Mouse (Mus musculus): ENCODE data around the gene Snx15.
"Not testable (repeated sequence)": the region's sequence is repeated elsewhere in the genome, so short reads cannot be mapped to it uniquely, and the experiment has no call there.

Snx15 gene

GRCm38 (mm10) chr19:6127760-6128341 is at the start of gene Snx15:
Gene Snx15, minus strand, starts transcription at chr19:6128304.
- DNase-seq (ENCODE audit: low read depth, low spot score), result peak; percentile 99

GRCm38 (mm10) chr19:6174771-6175170 is 46.7 kb upstream of the Snx15 start:
- DNase-seq (ENCODE audit: low read depth, low spot score), result peak; percentile 56

GRCm38 (mm10) chr19:6171215-6171614 is 43.1 kb upstream of the Snx15 start:
- DNase-seq (ENCODE audit: low read depth, low spot score), result no peak

- no peak for DNase-seq (ENCODE audit: low read depth, low spot score)
These were observed 38.6 kb upstream of the Snx15 start for GRCm38 (mm10) chr19:6166750-6167149.

GRCm38 (mm10) chr19:6163872-6164547 is 35.9 kb upstream of the Snx15 start:
- no peak for DNase-seq (ENCODE audit: low read depth, low spot score)

GRCm38 (mm10) chr19:6157220-6157619 is 29.1 kb upstream of the Snx15 start:
- DNase-seq (ENCODE audit: low read depth, low spot score), result peak; percentile 72

- no peak for DNase-seq (ENCODE audit: low read depth, low spot score)
These were observed 28.3 kb upstream of the Snx15 start for GRCm38 (mm10) chr19:6156372-6156771.

GRCm38 (mm10) chr19:6155174-6155573 is 27.1 kb upstream of the Snx15 start:
- DNase-seq (ENCODE audit: low read depth, low spot score), result no peak

- DNase-seq (ENCODE audit: low read depth, low spot score), result no peak
These were observed 16.7 kb upstream of the Snx15 start for GRCm38 (mm10) chr19:6144842-6145241.

GRCm38 (mm10) chr19:6141394-6141749 is 13.3 kb upstream of the Snx15 start, which contains the start of gene Arl2:
Gene Arl2, minus strand, starts transcription at chr19:6141548.
- DNase-seq (ENCODE audit: low read depth, low spot score), result peak; percentile 98

- DNase-seq (ENCODE audit: low read depth, low spot score), result peak; percentile 99
These were observed 12.7 kb upstream of the Snx15 start, which contains the start of gene Batf2 for GRCm38 (mm10) chr19:6140678-6141393. Gene Batf2, plus strand, starts transcription at chr19:6140983.

GRCm38 (mm10) chr19:6140374-6140677 is 12.2 kb upstream of the Snx15 start:
- DNase-seq (ENCODE audit: low read depth, low spot score), result no peak

GRCm38 (mm10) chr19:6139701-6140100 is 11.6 kb upstream of the Snx15 start:
- peak; percentile 40 for DNase-seq (ENCODE audit: low read depth, low spot score)

- no peak for DNase-seq (ENCODE audit: low read depth, low spot score)
These were observed 8.3 kb upstream of the Snx15 start for GRCm38 (mm10) chr19:6136397-6136796.

- DNase-seq (ENCODE audit: low read depth, low spot score), result not testable (repeated sequence)
These were observed 5.1 kb upstream of the Snx15 start for GRCm38 (mm10) chr19:6133197-6133596.

GRCm38 (mm10) chr19:6132171-6132827 is 4.2 kb upstream of the Snx15 start:
- peak; percentile 86 for DNase-seq (ENCODE audit: low read depth, low spot score)

GRCm38 (mm10) chr19:6130414-6131128 is 2.5 kb upstream of the Snx15 start:
- DNase-seq (ENCODE audit: low read depth, low spot score), result not testable (repeated sequence)

- no peak for DNase-seq (ENCODE audit: low read depth, low spot score)
These were observed 1.1 kb downstream of the Snx15 start for GRCm38 (mm10) chr19:6126789-6127580.

GRCm38 (mm10) chr19:6126289-6126688 is 1.8 kb downstream of the Snx15 start:
- peak; percentile 62 for DNase-seq (ENCODE audit: low read depth, low spot score)

GRCm38 (mm10) chr19:6124898-6125297 is 3.2 kb downstream of the Snx15 start:
- DNase-seq (ENCODE audit: low read depth, low spot score), result no peak

- DNase-seq (ENCODE audit: low read depth, low spot score), result peak; percentile 28
These were observed 4.8 kb downstream of the Snx15 start for GRCm38 (mm10) chr19:6123330-6123729.

All from brain, adult 2 months (tissue).